Mouse (Mus musculus): ENCODE data around the gene Polg. TPM values are rescaled to one million over a fixed set of nuclear protein-coding genes. Genes with fewer than 3 reads are reported as not detected.
A peak's percentile ranks its signal among the peaks of the same experiment; 100 is the strongest.

Gene Polg
- total RNA-seq, 2 experiments from 2014 or later: 76.5 to 101 TPM

GRCm38 (mm10) chr7:79499596-79500570 lies 33.7 kb upstream of the Polg start:
- DNase-seq (ENCODE audit: low spot score in 2 of 2): peak in 1 of 2 experiments; percentile 55
- peak overlapping the region; percentile 97 for H3K27ac ChIP-seq
- no peak for TF ChIP-seq CTCF (conservative IDR thresholded peaks at IDR 0.05)
- H3K4me3 ChIP-seq: peak overlapping the region; percentile 89

- Histone ChIP-seq H3K27ac (peak overlapping the region; percentile 97), H3K4me3 (peak overlapping the region; percentile 89)
- no peak for DNase-seq (ENCODE audit: low spot score in 2 of 2)
- no peak for TF ChIP-seq CTCF (conservative IDR thresholded peaks at IDR 0.05)
Observed at GRCm38 (mm10) chr7:79498965-79499595, 32.9 kb upstream of the Polg start.

GRCm38 (mm10) chr7:79498356-79498755 lies 32.2 kb upstream of the Polg start:
- Histone ChIP-seq H3K4me3 (no peak overlapping the region), H3K27ac (peak overlapping the region; percentile 28; the same call in 1 of the 2 replicates)
- DNase-seq (ENCODE audit: low spot score in 2 of 2): no peak
- no peak for TF ChIP-seq CTCF (conservative IDR thresholded peaks at IDR 0.05)

- no peak for TF ChIP-seq CTCF (conservative IDR thresholded peaks at IDR 0.05)
- Histone ChIP-seq H3K27ac (peak overlapping the region; percentile 89; the same call in 1 of the 2 replicates), H3K4me3 (no peak overlapping the region)
- peak; percentile 48 to 69 for DNase-seq (ENCODE audit: low spot score in 2 of 2)
Observed at GRCm38 (mm10) chr7:79497701-79498115, 31.5 kb upstream of the Polg start.

GRCm38 (mm10) chr7:79496816-79497328 lies 30.7 kb upstream of the Polg start:
- no peak for DNase-seq (ENCODE audit: low spot score in 2 of 2)
- Histone ChIP-seq H3K27ac (peak overlapping the region; percentile 89), H3K4me3 (no peak overlapping the region)
- TF ChIP-seq CTCF (conservative IDR thresholded peaks at IDR 0.05): no peak

- peak; percentile 88 to 93 for DNase-seq (ENCODE audit: low spot score in 2 of 2)
- peak; percentile 99 for TF ChIP-seq CTCF (conservative IDR thresholded peaks at IDR 0.05)
- Histone ChIP-seq H3K27ac (peak overlapping the region; percentile 89), H3K4me3 (peak overlapping the region; percentile 61)
Observed at GRCm38 (mm10) chr7:79495988-79496815, 30.0 kb upstream of the Polg start.

GRCm38 (mm10) chr7:79493915-79494314 lies 27.8 kb upstream of the Polg start:
- peak; percentile 73 to 81 for DNase-seq (ENCODE audit: low spot score in 2 of 2)
- H3K4me3 ChIP-seq: no peak overlapping the region
- peak; percentile 94 for TF ChIP-seq CTCF (conservative IDR thresholded peaks at IDR 0.05)
- peak overlapping the region; percentile 36; the same call in 1 of the 2 replicates for H3K27ac ChIP-seq

- no peak for TF ChIP-seq CTCF (conservative IDR thresholded peaks at IDR 0.05)
- peak; percentile 65 to 89 for DNase-seq (ENCODE audit: low spot score in 2 of 2)
- peak overlapping the region; percentile 93 for H3K27ac ChIP-seq
- H3K4me3 ChIP-seq: no peak overlapping the region
Observed at GRCm38 (mm10) chr7:79486528-79486927, 20.4 kb upstream of the Polg start.

GRCm38 (mm10) chr7:79474831-79475399 lies 8.8 kb upstream of the Polg start:
- Histone ChIP-seq H3K4me3 (no peak overlapping the region), H3K27ac (no peak overlapping the region)
- DNase-seq (ENCODE audit: low spot score in 2 of 2): no peak
- no peak for TF ChIP-seq CTCF (conservative IDR thresholded peaks at IDR 0.05)

GRCm38 (mm10) chr7:79473496-79474194 lies 7.5 kb upstream of the Polg start:
- Histone ChIP-seq H3K27ac (no peak overlapping the region), H3K4me3 (no peak overlapping the region)

GRCm38 (mm10) chr7:79472792-79473191 lies 6.6 kb upstream of the Polg start:
- H3K4me3 ChIP-seq: no peak overlapping the region
- no peak for DNase-seq (ENCODE audit: low spot score in 2 of 2)
- H3K27ac ChIP-seq: no peak overlapping the region
- TF ChIP-seq CTCF (conservative IDR thresholded peaks at IDR 0.05): peak; percentile 68

More at GRCm38 (mm10) chr7:79473496-79474194, 7.5 kb upstream of the Polg start:
- TF ChIP-seq CTCF (conservative IDR thresholded peaks at IDR 0.05): no peak
- DNase-seq (ENCODE audit: low spot score in 2 of 2): no peak
